Mouse (Mus musculus) granulocyte monocyte progenitor cell, adult 5-6 weeks (primary cell): ENCODE measurements around the gene Rrp9. TPM values are rescaled to one million over a fixed set of nuclear protein-coding genes. Genes with fewer than 3 reads are reported as not detected.

ENCODE experiments used
- ATAC-seq: replicated peaks from 2 replicates; pipeline ENCODE4 v1.8.0; 2016; ENCODE audit warnings: mild to moderate bottlenecking, moderate TSS enrichment, inconsistent platforms; ENCODE audit not compliant: poor library complexity, severe bottlenecking
- total RNA-seq, 2 experiments: library from RNA; stranded (forward) in 1 of 2; stranded (reverse) in 1 of 2; fragments of 200-712, 200-1000 nt in 1 of 2; fragments of >200 nt in 1 of 2; fragmentation: Nextera tagmentation in 1 of 2; gene quantifications; 2 replicates each; pipeline ENCODE4 v1.2.3; 2014 to 2017

The Rrp9 gene
- total RNA-seq, 2 experiments from 2014 or later: 30.4 to 57.5 TPM

GRCm38 (mm10) chr9:106512729-106513450 lies 37.1 kb downstream of the Rrp9 start:
- ATAC-seq: no peak

GRCm38 (mm10) chr9:106513566-106513965 lies 37.8 kb downstream of the Rrp9 start:
- no peak for ATAC-seq

GRCm38 (mm10) chr9:106514273-106514672 lies 38.5 kb downstream of the Rrp9 start, which contains the start of gene Iqcf5:
TSS of gene Iqcf5 (plus strand) at chr9:106514573.
- ATAC-seq: no peak

- no peak for ATAC-seq
Observed at GRCm38 (mm10) chr9:106519433-106519832, 43.7 kb downstream of the Rrp9 start.

- no peak for ATAC-seq
Observed at GRCm38 (mm10) chr9:106519909-106520308, 44.1 kb downstream of the Rrp9 start.

- peak; percentile 91 for ATAC-seq
Observed at GRCm38 (mm10) chr9:106531833-106532232, 56.1 kb downstream of the Rrp9 start.

- ATAC-seq: no peak
Observed at GRCm38 (mm10) chr9:106534296-106534695, 58.5 kb downstream of the Rrp9 start.

- ATAC-seq: no peak
Observed at GRCm38 (mm10) chr9:106534975-106535374, 59.2 kb downstream of the Rrp9 start.

Other genes with a start within 250 kb of the Rrp9 start
- gene Alas1, start 227.3 kb upstream of the Rrp9 start, total RNA-seq (2014; fragmentation: Nextera tagmentation): 613 and 665 TPM in 2 replicates
- 822 and 987 TPM in 2 replicates for gene Alas1, start 227.3 kb upstream of the Rrp9 start, total RNA-seq (2017)
- gene Poc1a, start 194.9 kb upstream of the Rrp9 start, total RNA-seq (2014; fragmentation: Nextera tagmentation): 42.4 and 49.8 TPM in 2 replicates
- gene Poc1a, start 194.9 kb upstream of the Rrp9 start, total RNA-seq (2017): 20.4 and 30.3 TPM in 2 replicates
- 44.7 and 46.2 TPM in 2 replicates for gene Dusp7, start 107.3 kb upstream of the Rrp9 start, total RNA-seq (2014; fragmentation: Nextera tagmentation)
- 13.0 and 14.0 TPM in 2 replicates for gene Dusp7, start 107.3 kb upstream of the Rrp9 start, total RNA-seq (2017)
- 2,290 and 2,982 TPM in 2 replicates for gene Rpl29, start 46.5 kb upstream of the Rrp9 start, total RNA-seq (2014; fragmentation: Nextera tagmentation)
- 1,520 and 1,547 TPM in 2 replicates for gene Rpl29, start 46.5 kb upstream of the Rrp9 start, total RNA-seq (2017)
- gene Acy1, start 37.6 kb upstream of the Rrp9 start, total RNA-seq (2014; fragmentation: Nextera tagmentation): 35.0 and 41.7 TPM in 2 replicates
- 34.2 and 54.3 TPM in 2 replicates for gene Acy1, start 37.6 kb upstream of the Rrp9 start, total RNA-seq (2017)
- 17.5 and 26.1 TPM in 2 replicates for gene Abhd14b, start 28.5 kb upstream of the Rrp9 start, total RNA-seq (2014; fragmentation: Nextera tagmentation)
- gene Abhd14b, start 28.5 kb upstream of the Rrp9 start, total RNA-seq (2017): 5.7 and 7.2 TPM in 2 replicates
- gene Abhd14a, start 28.3 kb upstream of the Rrp9 start, total RNA-seq (2014; fragmentation: Nextera tagmentation): 50.3 and 57.3 TPM in 2 replicates
- 26.0 and 27.0 TPM in 2 replicates for gene Abhd14a, start 28.3 kb upstream of the Rrp9 start, total RNA-seq (2017)
- 4.5 TPM in 2 replicates for gene Pcbp4, start 22.7 kb upstream of the Rrp9 start, total RNA-seq (2014; fragmentation: Nextera tagmentation)
- gene Pcbp4, start 22.7 kb upstream of the Rrp9 start, total RNA-seq (2017): 1.2 and 3.6 TPM in 2 replicates
- gene Gpr62, start 10.0 kb upstream of the Rrp9 start, total RNA-seq (2014; fragmentation: Nextera tagmentation): not detected in 2 replicates
- gene Gpr62, start 10.0 kb upstream of the Rrp9 start, total RNA-seq (2017): not detected in 2 replicates
- 10.9 and 15.1 TPM in 2 replicates for gene Parp3, start 986 bp downstream of the Rrp9 start, total RNA-seq (2014; fragmentation: Nextera tagmentation)
- 7.6 and 13.8 TPM in 2 replicates for gene Parp3, start 986 bp downstream of the Rrp9 start, total RNA-seq (2017)
- gene Iqcf1, start 24.0 kb downstream of the Rrp9 start, total RNA-seq (2014; fragmentation: Nextera tagmentation): not detected in 2 replicates
- not detected in 2 replicates for gene Iqcf1, start 24.0 kb downstream of the Rrp9 start, total RNA-seq (2017)
- gene Iqcf5, start 38.6 kb downstream of the Rrp9 start, total RNA-seq (2014; fragmentation: Nextera tagmentation): not detected in 2 replicates
- not detected in 2 replicates for gene Iqcf5, start 38.6 kb downstream of the Rrp9 start, total RNA-seq (2017)
- not detected in 2 replicates for gene Iqcf3, start 85.7 kb downstream of the Rrp9 start, total RNA-seq (2014; fragmentation: Nextera tagmentation)
- gene Iqcf3, start 85.7 kb downstream of the Rrp9 start, total RNA-seq (2017): not detected in 2 replicates
- not detected in 2 replicates for gene Iqcf4, start 95.0 kb downstream of the Rrp9 start, total RNA-seq (2014; fragmentation: Nextera tagmentation)
- not detected in 2 replicates for gene Iqcf4, start 95.0 kb downstream of the Rrp9 start, total RNA-seq (2017)
- gene Iqcf6, start 150.6 kb downstream of the Rrp9 start, total RNA-seq (2014; fragmentation: Nextera tagmentation): not detected in 2 replicates
- not detected in 2 replicates for gene Iqcf6, start 150.6 kb downstream of the Rrp9 start, total RNA-seq (2017)
- not detected in 2 replicates for gene Grm2, start 180.1 kb downstream of the Rrp9 start, total RNA-seq (2014; fragmentation: Nextera tagmentation)
- gene Grm2, start 180.1 kb downstream of the Rrp9 start, total RNA-seq (2017): not detected in 2 replicates
- 20.2 and 27.1 TPM in 2 replicates for gene Tex264, start 210.0 kb downstream of the Rrp9 start, total RNA-seq (2014; fragmentation: Nextera tagmentation)
- 13.2 and 18.0 TPM in 2 replicates for gene Tex264, start 210.0 kb downstream of the Rrp9 start, total RNA-seq (2017)